Mouse (Mus musculus): ENCODE measurements around the gene Sp3.
"Not testable (repeated sequence)": the region's sequence is repeated elsewhere in the genome, so short reads cannot be mapped to it uniquely, and the experiment has no call there.

DNA sequence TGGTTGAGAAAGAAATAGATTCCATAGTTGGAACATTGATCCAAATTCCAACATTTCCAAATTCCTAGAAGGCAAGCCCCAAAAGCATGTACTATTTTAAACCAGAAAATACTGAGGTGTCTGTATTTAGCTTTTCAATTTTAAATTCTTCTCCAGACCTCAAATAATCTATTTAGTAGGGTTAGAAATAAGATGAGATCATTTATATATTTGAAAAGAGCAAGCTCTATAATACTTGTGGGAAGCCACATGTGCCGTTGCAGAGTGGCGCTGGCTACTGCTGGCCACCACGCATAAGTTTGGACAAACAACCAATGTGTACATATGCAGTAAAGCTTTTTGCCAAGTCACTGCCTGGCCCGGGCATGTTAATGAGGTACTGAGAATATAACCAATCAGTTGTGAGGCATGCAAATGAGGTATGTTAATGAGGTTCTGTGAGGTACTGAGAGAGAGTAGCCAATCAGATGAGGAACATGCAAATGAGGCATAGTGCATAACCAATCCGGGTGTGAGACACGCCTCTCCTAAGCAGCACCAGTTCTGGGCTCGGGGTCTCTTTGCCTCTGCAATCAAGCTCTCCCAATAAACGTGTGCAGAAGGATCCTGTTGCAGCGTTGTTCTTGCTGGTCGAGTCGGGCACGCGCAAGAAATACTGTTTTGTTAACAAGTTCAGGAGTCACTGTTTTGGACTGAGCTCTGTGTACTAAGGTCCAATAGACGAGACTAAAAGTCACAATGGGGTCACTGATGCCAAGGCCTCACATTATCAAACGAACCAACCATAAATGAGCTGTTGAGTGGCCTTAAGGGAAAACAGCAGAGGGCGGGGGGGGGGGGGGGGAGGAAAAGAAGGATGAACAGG is 77.2 kb downstream of the Sp3 start:
- not testable (repeated sequence) for TF ChIP-seq CTCF, EP300 (IDR thresholded peaks at IDR 0.05; ENCODE audit: low read depth)

Measured in heart, postnatal 0 days (tissue).